Mouse (Mus musculus): ENCODE measurements around the gene Susd5.

The Susd5 gene

GRCm38 (mm10) chr9:114057090-114057796 is at the start of gene Susd5:
Gene Susd5, plus strand, starts transcription at chr9:114057140.
- no peak for DNase-seq (ENCODE audit: low read depth, low spot score)

DNA sequence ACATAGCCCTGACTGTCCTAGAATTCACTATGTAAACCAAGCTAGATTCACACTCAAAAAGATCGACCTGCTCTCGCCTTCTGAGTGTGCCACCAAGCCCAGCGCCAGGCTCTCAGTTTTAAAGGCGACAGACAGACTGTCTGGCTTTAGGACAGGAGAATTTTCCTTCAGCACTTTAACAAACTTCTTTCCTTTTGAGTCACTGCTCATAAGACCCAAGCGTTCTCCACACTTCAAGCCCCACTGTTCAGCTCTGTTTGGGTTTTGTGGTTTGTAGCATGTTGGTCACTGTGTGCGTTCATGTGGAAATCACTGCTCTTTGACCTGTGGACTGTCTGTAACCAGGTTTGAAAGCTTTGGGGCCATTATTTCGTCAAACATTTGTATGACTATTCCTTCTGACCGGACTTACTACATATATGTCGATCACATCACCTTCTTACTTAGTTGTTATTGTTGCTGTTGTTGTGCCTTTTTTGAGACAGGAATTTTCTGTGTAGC is 49.0 kb upstream of the Susd5 start:
- no peak for DNase-seq (ENCODE audit: low read depth, low spot score)

GRCm38 (mm10) chr9:114009526-114009925 is 47.4 kb upstream of the Susd5 start:
- no peak for DNase-seq (ENCODE audit: low read depth, low spot score)

DNA sequence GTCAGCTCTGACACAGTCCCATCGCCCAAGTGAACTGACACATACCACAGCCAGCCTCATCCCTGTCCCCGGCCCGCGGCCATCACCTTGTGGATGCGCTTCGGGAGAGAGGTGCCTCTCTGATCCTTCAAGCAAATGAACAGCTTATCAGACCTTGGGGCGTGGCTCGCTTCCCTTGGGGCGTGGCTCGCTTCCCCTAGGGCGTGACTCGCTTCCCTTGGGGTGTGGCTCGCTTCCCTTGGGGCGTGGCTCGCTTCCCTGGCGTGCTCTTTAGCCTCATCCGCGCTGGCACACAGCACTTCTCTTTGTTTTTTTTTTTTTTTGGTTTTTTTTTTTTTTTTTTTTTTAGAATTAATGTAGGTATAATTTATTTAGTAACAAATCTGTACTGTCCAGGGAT is 45.7 kb upstream of the Susd5 start:
- no peak for DNase-seq (ENCODE audit: low read depth, low spot score)

- no peak for DNase-seq (ENCODE audit: low read depth, low spot score)
These were observed 42.9 kb upstream of the Susd5 start for GRCm38 (mm10) chr9:114014034-114014433.

- DNase-seq (ENCODE audit: low read depth, low spot score), result no peak
These were observed 41.2 kb upstream of the Susd5 start for GRCm38 (mm10) chr9:114015724-114016123.

GRCm38 (mm10) chr9:114016402-114016801 is 40.5 kb upstream of the Susd5 start:
- DNase-seq (ENCODE audit: low read depth, low spot score), result no peak

GRCm38 (mm10) chr9:114019012-114019762 is 37.8 kb upstream of the Susd5 start:
- DNase-seq (ENCODE audit: low read depth, low spot score), result no peak

DNA sequence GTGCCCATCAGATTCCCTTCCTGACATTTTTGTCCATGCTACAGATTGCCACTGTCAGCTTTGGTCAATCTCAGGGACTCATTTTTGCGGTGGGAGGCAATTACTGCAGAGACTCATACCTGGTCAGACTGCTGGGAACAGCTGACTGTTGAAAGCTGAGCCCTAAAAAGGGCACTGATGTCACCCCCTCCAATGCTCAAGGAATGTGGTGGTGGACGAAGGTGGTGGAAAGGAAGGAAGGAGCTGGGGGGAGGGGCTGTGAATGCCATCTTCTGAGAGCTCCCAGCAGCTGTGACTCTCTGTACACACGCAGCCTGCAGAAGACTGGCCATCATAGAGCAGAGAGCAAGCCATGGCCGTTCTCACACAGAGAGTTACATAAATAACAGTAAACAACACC is 34.8 kb upstream of the Susd5 start:
- DNase-seq (ENCODE audit: low read depth, low spot score), result no peak

DNA sequence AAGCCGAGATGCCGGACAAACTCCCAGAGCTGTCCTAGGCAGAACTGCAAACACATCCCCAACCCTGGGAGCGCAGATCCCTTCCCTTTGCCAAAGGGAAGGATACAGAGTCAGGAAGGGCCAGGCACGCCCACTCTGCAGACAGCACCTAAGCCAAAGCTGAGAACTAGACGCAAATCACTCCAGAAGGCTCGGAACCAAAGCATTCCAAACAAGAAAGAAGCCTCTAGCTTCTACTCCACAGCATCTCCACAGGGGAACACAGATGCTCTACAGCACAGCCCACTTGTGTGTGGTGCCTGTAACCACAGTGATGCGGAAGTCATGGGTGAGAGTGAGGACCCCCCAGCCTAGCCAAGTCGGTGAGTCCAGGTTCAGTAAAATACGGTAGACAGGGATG is 31.8 kb upstream of the Susd5 start:
- DNase-seq (ENCODE audit: low read depth, low spot score), result no peak

DNA sequence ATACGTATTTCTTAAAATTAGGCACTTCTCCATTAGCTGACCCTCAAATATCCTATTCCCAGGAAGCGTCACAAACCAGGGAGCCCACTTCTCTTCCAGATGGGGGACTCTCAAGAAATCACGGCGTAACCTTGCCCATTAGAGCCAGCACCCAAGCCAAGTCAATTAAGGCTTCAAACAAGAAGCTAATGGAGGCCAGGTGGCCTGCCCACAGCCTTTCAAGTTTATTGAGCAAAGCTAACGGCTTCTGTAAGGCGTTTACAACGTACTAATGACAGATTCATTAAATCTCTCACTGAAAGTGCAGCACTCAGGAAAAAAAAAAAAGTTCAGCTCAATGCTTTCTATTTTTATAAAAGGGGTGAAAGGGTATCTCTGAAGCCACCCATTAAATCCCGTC is 31.1 kb upstream of the Susd5 start:
- no peak for DNase-seq (ENCODE audit: low read depth, low spot score)

GRCm38 (mm10) chr9:114026261-114026934 is 30.5 kb upstream of the Susd5 start:
- peak; percentile 80 for DNase-seq (ENCODE audit: low read depth, low spot score)

DNA sequence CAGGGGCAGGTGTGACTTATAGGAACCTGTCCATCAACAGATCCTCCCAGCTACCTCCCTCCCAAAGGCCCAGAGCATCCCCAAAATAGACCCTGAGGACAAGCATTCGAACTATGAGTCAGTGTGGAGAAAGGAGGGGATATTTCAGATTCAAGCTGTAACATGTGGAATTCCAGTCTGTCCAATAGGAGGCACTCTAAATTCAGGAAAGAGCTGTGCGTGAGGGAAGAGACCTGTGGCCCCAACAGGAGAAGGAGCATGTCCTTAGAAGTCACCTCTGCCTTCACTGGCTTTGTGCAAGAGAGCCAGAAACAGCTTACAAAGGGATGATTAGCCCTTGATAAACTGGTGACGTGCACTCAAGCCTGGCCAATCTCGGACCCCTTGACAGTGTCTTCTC is 16.0 kb upstream of the Susd5 start:
- DNase-seq (ENCODE audit: low read depth, low spot score), result no peak

GRCm38 (mm10) chr9:114042490-114042889 is 14.4 kb upstream of the Susd5 start:
- DNase-seq (ENCODE audit: low read depth, low spot score), result no peak

GRCm38 (mm10) chr9:114044446-114044845 is 12.5 kb upstream of the Susd5 start:
- no peak for DNase-seq (ENCODE audit: low read depth, low spot score)

DNA sequence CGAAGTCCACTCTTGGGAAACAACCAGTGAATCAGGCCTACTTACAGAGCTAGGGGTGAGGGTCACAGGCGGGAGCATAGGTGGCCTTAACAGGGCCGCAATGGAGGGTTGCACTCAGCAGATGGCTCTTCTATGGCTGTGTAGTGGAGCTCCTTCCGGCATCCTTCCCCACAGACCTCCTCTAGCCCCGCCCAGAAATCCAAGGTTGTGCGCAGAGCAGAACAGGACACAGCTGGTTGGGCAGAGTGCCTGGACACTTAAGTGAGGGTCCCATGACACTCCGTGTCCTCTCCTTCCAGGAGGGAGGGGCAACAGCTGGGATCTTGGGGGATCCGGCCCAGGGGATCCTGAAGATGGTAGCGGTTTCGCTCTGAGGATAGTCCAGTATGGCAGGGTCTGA is 10.9 kb upstream of the Susd5 start, which contains the start of gene Fbxl2:
Fbxl2 (minus strand) TSS at position 164 of the 400 bp plus-strand sequence.
- no peak for DNase-seq (ENCODE audit: low read depth, low spot score)

- DNase-seq (ENCODE audit: low read depth, low spot score), result no peak
These were observed 10.3 kb upstream of the Susd5 start for GRCm38 (mm10) chr9:114046676-114047075.

DNA sequence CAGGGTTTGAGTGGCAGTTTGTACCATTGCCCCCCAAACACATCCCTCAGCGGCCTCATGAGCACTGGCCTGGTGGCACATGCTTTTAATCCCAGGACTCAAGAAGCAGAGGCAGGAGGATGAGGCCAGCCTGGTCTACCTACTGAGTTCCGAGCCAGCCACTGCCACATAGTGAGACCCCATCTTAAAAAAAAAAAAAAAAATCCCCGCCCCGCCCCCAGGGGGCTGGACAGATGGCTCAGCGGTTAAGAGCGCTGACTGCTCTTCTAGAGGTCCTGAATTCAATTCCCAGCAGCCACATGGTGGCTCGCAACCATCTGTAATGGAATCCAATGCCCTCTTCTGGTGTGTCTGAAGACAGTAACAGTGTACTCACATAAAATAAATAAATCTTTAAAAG is 6.8 kb upstream of the Susd5 start:
- no peak for DNase-seq (ENCODE audit: low read depth, low spot score)

GRCm38 (mm10) chr9:114050778-114051177 is 6.2 kb upstream of the Susd5 start:
- no peak for DNase-seq (ENCODE audit: low read depth, low spot score)

DNA sequence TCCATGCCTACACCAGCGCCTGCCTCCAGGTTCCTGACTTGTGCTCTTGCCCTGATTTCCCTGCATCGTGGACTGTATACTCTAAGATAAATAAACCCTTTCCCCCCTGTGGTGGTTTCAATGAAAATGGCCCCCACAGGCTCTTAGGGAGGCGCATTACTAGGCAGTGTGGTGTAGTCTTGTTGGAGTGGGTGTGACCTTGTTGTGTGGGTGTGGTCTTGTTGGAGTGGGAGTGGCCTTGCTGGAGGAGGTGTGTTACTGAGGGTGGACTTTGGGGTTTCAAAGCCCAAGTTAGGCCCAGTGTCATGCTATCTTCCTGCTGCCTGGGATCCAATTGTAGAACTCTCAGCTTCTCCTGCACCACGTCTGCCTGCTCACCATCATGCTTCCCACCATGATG is 4.9 kb upstream of the Susd5 start:
- DNase-seq (ENCODE audit: low read depth, low spot score), result no peak

DNA sequence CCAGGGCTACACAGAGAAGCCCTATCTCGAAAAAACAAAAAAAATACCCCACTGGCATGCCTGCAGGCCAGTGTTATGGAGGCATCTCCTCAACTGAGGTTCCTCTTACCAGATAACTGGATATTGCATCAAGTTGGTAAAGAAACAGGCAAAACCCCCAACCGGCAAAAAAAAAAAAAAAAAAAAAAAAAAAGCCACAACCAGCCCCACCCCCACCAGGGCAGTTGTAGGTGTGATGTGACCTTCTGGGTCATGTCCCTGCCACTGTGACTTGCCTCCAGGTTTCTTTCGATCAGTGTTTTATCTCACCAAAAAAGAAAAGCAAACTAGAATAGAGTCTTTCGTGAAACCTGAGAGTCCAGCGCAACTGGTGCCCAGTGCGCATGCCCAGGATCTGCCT is 4.1 kb upstream of the Susd5 start:
- no peak for DNase-seq (ENCODE audit: low read depth, low spot score)

GRCm38 (mm10) chr9:114068494-114069053 is 11.6 kb downstream of the Susd5 start:
- no peak for DNase-seq (ENCODE audit: low read depth, low spot score)

Data from WW6 (cell line).